Mouse (Mus musculus): ENCODE data around the gene Eif5.
"Not testable (repeated sequence)": the region's sequence is repeated elsewhere in the genome, so short reads cannot be mapped to it uniquely, and the experiment has no call there.

Gene Eif5

DNA sequence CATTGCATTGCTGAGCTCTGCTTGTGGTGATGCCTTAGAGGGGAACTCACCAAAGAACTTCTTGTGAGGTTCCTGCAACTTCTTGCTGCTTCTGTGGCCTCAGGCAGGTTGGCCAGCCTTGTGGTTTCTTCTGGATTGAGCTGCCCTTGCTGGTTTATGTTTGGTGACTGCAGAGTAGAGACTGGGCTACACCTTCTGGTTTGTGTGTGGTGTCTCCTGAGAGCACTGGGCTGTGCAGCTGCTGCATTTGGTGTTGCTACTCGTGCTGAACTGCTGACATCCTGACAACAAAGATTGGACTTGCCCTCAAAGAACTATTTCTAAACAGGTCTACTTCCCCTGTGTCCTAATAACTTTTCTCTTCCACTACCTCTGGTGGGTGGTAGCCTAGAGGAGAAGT, 13.3 kb upstream of the Eif5 start:
- DNase-seq (ENCODE audit: low read depth, low spot score): no peak

DNA sequence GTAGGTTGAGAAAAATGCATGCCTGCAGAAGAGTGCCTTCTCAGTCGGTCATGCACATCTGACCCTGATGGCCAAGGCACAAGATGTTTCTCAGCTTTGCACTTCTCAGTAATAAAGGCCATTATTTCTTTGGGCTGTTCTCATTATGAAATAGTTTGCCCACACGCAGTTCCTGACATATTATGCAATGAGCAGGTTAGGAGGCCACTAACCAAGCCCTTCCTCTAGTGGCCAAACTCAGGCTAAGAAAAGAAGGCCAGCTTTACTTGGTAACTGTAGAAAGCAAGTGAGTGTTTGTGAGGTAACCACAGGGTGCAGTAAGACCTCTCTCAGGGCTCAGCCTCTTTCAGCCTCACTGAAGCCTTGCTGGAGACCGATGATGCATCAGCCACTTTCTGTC, 12.9 kb upstream of the Eif5 start:
- DNase-seq (ENCODE audit: low read depth, low spot score): no peak

DNA sequence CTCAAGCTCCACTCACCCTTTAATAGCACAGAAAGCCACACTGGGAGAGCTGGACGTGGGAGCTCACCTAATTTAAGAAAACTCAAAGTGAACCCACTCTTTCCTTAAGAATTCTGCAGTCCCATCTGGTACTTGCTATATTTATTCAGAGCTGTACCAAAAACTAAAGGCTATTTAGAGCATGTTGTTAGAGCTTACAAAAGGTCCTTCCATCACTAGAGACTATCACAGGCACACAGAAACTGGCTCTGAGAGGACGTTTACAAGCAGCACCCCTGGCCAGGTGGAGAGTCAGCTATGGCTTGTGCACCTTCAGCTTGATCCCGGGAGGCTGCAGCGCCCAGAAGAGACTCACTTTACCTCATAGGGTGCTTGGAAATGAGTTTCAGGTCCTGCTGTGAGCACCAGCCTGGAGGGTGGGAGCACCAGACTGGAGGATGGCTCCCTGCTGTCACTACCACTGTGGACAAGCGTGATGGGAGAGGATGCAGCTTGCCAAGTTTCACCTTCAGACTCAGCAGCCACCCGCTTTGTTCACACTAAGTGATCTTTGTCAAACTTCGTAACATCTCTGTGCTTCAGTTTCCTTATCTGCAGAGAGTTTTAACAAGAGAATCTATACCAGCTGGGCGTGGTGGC, 10.1 kb upstream of the Eif5 start:
- DNase-seq (ENCODE audit: low read depth, low spot score): peak; percentile 94

DNA sequence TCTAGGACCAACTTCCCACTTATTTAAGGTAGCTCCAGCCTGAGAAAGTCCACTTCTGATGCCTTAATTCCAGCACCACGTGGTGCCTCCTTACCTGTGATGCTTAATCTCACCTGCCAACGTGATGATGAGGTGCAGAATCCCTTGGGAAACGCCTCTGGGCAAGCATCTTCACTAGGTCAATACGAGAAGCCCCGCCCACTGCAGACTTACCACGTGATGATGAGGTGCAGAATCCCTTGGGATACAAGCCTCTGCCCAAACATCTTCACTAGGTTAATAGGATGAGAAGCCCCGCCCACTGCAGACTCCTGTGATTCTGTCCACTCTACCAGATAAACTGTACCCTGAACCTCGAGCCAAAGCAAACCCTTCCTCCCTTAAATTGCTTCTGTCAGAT, 8.6 kb upstream of the Eif5 start:
- no peak for DNase-seq (ENCODE audit: low read depth, low spot score)

DNA sequence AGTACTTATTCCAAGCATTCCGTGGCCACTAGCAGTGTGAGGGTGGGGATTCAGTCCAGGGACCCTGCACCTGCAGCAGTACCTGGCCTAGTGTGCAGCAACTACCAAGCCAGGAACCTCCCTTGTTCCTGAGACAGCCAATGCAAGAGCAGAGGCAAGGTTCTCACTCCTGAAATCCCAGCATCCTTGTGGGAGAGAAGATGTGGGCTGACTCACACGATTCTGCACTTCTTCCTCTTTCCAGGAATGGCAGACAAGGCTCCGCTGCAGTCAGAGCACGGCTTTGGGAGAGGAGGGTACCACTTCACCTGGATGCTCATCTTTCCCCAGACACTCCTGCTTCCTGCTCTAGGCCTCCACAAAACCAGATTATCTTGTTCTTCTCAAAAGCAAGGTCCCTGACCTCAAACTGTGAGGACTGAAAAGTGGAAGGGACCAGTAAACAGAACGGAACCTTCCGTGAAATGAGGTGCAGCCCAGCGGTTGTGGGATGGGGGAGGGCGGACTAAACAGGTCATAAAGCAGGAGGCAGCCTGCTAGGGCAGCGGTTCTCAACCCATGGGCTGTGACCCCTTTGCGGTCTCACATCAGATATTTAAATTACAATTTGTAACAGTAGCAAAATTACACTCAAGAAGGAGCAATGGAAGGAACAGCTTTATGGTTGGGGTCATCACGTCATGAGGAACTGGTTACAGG, 4.6 kb upstream of the Eif5 start:
- peak; percentile 33 for DNase-seq (ENCODE audit: low read depth, low spot score)

DNA sequence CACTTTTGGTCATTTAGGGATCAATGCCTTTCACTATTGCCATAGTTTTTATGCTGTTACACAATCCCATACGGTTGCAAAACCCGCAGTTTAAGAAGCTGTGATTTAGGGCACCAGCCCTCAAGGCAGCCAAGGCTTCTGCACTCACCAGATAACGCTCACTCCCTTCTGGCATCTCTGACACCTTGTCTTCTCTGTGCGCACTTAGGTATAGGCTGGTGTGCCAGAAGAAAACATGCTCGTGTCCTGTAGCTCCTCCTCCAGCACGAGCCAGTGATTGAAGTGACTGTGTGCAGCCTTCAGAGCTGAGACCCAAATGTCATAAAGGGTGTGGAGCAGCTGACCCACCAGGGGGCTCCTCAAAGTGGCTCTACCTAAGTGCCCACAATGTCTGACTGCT, 2.5 kb upstream of the Eif5 start:
- DNase-seq (ENCODE audit: low read depth, low spot score): no peak

DNA sequence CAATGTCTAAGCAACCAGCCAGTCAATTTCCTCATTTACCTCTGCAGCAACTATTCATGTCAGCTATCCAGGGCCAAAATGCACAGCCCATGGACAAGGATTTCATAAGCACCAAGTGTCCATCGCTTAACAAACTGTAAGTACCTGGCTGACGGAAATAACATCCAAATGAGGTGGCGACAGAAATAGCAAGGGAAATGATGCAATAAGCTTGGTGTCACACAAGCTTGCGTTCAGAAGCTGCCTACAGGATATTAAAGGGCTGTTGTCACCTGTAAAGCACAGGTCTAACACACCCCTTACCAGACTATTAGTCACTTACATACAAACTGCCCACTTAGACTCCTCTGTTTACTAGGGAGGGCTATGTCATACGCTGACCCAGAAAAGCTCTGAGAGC, 2.1 kb upstream of the Eif5 start:
- no peak for DNase-seq (ENCODE audit: low read depth, low spot score)

DNA sequence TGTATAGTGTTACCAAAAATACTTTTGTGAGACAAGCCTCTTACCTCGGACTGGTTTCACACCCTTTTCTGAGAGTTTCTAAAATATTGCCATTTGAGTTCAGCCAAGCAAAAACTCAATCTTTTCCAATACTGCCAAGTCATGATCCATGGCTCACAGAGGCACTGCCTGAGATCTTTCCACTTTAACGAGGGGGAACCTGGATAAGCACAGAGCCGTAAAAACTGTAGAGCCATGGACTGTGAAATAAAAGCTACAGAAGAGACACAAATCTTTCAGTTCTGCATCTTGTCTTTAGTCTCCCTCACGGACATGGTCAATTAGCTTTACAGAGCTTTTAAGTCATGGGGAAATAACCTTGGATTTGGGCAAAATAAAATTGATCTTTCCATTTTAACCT, 1.1 kb upstream of the Eif5 start:
- DNase-seq (ENCODE audit: low read depth, low spot score): no peak

DNA sequence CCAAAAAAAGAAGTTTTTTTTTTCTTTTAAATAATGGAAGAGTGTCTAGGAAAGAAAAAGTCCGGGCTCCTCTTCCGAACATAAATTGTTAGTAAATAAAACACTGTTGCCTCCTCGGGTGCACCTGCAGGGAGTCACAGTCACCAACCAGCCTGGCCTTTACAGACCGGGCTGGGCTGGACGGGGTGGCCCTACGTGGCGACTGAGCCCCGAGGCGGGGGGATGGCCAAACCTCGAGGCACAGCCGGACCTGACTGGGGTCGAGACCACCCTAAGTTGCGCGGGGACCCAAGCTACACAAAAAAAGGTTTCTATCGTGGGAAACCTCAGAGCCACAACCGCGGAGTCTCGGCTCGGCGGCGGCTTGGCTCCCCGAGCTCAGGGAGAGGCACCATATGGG, 475 bp upstream of the Eif5 start:
- no peak for DNase-seq (ENCODE audit: low read depth, low spot score)

DNA sequence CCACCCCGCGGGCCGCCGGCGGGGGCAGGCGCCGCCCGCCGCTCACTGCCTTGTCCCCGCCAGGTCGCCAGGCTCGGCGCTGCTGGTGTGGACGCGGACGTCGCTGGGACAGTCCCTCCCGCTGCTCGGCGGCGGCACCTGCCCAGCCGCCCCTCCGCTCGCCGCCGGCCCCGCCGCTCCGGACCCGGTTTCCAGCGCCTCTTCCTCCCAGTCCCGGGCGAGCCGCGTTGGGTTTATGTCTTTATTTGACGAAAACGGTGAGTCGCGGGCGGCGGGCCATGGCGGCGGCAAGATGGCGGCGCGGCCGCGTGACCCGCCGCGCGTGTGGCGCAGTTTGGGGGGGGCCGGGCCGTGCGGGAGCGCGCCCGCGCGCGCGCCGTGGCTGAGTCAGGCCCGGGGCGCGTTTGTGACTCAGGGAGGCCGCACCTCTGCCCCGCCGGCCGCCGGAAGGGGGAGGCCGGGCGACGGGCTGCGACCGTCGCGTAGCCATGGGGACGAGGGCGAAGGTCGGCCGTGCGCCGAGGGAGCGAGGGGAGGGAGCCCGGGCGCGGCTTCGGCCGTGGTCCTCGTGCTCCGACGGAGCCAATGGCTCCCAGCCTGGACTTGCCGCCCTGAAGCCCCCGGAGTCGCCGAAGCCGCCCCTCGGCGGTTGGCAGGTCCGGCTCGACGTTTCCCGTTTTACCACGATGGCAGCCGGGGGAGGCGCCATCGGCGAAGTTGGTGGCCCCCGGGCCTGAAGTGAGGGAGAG, 650 bp downstream of the Eif5 start:
- DNase-seq (ENCODE audit: low read depth, low spot score): no peak

DNA sequence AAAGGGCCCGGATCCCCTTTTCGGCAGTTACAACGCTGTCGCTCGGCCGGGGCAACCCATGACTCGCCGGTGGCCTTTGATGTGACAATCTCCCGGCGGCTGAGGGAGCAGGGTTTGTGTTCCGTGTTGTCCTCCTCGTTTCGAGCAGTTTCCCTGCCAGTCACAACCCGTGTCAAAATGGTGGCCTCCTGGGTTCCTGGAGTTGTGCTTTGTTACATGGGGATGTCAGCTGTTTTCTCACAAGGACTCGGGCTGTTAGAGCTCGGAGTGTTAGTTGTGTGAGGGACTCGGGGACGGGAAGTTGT, 1.2 kb downstream of the Eif5 start:
- no peak for DNase-seq (ENCODE audit: low read depth, low spot score)

DNA sequence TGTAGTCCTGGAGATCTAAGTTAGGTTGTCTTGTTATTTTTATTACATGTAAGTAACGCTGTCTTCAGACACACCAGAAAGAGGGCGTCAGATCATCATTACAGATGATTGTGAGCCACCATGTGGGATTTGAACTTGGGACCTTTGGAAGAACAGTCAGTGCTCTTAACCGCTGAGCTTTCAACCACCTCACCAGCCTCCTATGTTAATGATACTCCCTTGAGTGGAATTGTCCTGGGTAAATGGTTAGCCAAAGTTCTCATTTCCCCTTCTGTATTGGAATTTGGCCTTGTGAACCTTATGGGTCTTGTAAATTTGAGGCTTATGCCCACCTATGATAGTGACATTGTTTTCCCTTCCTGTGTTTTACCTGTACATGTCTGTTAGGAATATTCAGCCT, 9.3 kb downstream of the Eif5 start:
- no peak for DNase-seq (ENCODE audit: low read depth, low spot score)

DNA sequence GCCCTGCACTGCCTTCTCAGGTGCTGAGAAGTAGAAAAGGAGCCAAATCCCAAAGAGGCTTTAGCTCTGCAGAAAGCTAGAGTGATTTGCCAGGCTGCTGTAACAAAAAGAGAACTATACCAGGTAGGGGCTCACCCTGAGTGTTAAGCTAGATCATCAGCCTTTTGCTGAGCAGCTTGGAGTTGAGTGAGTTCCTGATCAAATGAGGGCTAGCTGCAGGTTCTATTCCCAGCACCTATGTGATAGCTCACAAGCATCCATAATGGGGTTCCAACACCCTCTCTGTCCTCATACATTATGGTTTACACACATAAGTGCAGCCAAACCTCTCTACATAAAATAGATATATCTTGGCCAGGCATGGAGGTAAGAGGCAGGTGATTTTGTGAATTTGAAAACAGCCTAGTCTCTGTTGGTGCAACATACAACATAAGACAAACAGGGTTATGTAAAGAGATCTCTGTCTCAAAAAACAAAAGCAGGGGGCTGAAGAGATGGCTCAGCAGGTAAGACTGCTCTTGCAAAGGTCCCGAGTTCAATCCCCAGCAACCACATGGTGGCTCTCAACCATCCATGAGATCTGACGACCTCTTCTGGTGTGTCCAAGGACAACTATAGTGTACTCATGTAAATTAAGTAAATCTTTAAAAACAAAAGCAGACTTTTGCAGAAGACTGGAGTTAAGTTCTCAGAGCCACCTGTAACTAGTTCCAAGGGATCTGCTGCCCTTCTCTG, 10.9 kb downstream of the Eif5 start:
- DNase-seq (ENCODE audit: low read depth, low spot score): no peak

DNA sequence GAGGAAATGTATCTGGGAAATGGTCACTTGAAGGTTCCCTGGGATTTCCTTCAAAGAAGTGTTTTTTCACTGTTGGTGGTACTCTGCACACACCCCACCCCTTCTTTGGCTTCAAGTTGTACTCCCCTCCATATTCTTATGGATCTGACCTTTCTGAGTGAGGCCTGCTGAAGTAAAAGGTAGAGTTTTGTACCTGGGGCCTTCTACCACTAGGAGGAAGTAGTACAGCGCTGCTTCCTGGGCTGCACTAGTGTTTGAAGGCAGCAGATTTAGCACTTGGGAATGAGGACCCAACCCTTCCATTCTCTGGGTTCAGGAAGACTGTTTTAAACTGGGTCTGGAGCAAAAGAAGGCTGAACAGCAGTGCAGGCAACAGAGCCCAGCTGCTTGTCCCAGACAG, 12.9 kb downstream of the Eif5 start:
- DNase-seq (ENCODE audit: low read depth, low spot score): no peak

DNA sequence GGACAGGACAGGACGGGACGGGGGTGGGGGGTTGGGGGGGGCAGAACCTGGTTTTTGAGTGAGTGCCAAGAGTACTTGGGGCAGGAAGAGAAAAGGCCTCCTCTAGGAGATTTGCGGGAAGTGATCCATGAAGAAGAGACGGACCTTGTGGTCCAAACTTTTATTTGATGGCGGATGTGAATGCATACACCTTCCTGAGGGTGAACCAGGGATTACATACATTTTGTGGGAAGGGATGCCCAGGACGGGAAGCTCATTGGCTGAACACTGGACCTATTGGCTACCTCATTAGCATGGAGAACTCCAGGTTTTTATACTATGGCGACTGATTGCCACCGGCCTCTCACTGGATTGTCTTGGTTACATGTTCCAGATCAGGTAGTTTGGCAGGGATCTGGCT, 14.5 kb downstream of the Eif5 start:
- no peak for DNase-seq (ENCODE audit: low read depth, low spot score)

DNA sequence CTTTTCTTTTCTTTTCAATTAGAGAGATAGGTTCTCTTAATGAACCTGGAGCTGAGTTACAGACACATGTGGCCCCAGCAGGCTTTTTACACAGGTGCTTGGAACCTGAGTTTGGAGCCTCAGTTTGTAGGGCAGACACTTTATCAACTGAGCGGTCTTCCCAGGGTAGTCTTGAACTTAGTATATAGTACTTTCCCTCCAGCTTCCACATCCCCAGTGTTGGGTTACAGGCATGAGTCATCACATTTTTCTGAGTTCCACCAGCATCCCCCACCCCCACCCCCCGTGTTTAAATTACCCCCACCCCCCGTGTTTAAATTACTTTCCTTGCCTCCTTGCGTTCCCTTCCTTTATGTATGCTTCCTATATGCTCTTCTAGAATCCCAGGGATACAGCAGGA, 17.5 kb downstream of the Eif5 start:
- DNase-seq (ENCODE audit: low read depth, low spot score): no peak

DNA sequence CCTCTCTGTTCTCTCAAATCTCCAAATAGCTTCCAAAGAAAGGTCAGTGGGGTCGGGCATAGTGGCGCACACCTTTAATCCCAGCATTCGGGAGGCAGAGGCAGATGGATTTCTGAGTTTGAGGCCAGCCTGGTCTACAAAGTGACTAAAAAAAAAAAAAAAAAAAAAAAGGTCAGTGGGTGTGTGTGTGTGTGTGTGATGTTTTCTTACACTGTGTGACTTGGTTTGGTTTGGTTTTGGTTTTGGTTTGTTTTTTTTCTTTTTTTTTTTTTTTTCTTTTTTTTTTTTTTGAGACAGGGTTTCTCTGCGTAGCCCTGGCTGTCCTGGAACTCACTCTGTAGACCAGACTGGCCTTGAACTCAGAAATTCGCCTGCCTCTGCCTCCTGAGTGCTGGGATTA, 18.1 kb downstream of the Eif5 start:
- not testable (repeated sequence) for DNase-seq (ENCODE audit: low read depth, low spot score)

DNA sequence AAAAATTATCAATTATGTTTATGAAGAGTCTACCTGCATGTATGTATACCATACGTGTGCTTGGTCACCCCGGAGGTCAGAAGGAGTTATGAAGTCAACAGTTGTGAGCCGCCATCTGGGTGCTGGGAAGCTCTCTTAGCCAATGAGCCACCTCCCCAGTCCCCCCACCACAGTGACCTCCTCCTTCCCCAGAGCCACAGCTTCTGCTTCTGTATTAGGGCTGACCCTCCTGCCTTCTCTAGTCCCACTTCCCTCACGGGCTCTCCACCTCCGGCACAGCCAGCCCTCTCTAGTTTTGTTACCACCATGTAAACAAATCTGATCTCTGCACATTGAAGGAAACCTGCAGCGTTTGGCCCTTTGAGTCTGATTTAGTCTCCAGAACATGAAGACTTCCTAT, 19.7 kb downstream of the Eif5 start:
- no peak for DNase-seq (ENCODE audit: low read depth, low spot score)

DNA sequence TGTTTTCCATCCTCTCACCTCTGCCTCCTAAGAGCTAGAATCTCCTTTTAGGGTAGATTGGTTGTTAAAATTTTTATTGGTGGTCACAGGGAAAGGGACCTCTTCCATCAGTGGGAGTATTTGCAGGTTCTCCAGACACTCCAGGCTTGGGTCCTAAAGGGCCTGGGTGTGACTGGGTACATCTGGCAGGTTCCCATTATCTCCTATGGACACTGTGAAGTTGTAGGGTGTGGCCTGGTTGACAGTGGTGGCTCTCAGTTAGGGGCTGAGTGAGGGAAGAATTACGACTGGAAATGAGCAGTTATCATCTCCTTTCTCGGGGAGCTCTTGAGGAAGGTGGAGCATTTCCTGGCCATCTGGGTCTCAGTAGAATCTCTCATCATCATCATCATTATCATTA, 20.8 kb downstream of the Eif5 start:
- DNase-seq (ENCODE audit: low read depth, low spot score): no peak

DNA sequence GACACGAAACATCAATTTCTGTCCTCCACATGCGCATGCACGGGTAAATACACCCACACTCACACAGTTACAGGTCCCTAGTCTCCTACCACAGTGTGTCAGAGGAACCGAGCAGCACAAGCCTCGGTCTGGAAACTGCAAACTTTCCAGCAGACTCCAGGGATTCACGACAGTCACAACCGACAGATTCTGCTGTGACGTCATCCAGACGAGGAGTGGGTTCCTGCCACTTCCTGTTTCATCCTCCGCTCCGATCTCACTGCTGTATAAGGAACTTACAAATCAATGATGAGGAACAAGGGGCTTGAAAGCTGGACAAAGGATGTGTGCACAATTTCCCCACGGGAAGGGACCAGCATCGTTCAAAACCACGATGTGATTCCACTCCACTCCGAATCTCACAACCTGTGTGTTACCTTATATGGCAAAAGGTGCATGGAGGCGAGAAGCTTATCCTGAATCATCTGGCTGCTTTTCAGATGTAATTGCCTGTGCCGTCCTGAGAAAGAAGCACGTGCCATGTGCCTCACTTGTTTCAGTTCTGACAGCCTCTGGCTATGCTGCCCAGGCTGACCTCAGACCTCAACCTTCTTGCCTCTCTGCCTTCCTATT, 21.9 kb downstream of the Eif5 start:
- DNase-seq (ENCODE audit: low read depth, low spot score): peak; percentile 79

DNA sequence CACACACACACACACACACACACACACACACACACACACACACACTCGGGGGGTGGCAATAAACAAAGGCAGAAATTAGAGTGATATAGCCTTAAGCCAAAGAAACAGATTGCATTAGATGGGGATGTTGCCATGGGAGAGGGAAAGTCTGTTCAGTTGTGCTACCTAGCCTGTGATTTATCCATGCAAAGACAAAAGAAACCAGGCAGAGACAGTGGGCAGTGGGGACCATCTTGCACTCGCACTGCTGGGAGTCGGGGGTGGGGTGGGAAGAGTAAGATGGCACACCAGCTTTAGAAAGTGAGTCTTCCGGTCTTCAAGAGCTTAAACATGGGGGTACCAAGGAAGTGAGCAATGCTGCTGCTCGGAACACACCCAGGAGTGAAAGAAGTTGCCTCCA, 22.5 kb downstream of the Eif5 start:
- DNase-seq (ENCODE audit: low read depth, low spot score): no peak

DNA sequence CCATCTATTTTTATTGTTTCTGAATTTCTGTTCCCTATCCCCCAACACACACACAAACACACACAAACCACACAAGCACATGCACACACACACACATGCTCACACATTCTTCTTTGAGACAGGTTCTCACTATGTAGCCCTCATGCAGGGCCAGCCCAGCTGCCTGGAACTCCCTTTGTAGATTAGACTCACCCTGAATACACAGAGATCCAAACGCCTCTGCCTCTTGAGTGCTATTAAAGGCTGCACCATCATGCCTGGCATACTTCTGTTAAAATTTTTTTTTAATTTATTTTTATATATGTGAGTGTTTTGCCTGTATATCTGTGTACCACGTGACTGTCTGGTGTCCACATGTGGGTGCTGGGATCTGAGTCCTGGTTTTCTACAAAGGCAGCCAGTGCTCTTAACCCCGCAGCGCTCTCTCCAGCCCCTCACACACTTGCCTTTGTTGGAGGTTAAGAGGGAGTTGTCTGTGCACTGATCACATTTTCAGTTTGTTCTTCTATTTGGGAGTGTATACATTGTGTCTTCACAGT, 24.5 kb downstream of the Eif5 start:
- no peak for DNase-seq (ENCODE audit: low read depth, low spot score)
